Mouse (Mus musculus): ENCODE data around the gene Dnajc17.

Dnajc17 gene

DNA sequence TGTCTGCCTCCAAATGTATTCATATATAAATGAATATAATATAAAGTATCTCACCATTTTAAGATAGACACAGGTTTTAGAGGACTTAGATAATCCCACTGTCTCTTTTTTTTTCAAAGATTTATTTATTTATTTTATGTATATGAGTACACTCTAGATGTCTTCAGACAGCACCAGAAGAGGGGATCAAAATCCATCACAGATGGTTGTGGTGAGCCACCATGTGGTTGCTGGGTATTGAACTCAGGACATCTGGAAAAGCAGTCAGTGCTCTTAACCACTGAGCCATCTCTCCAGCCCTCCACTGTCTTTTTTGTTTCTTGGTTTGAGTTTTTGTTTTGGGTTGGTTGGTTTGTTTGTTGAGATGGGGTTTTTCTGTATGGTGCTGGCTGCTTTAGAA, 50.8 kb downstream of the Dnajc17 start:
- no peak for DNase-seq

- DNase-seq, result peak; percentile 97
Measured at GRCm38 (mm10) chr2:119156681-119157572, 51.7 kb downstream of the Dnajc17 start, which contains the start of gene Rmdn3. Gene Rmdn3 (minus strand): TSS chr2:119157034.

- DNase-seq, result no peak
Measured at GRCm38 (mm10) chr2:119156081-119156680, 52.4 kb downstream of the Dnajc17 start.

DNA sequence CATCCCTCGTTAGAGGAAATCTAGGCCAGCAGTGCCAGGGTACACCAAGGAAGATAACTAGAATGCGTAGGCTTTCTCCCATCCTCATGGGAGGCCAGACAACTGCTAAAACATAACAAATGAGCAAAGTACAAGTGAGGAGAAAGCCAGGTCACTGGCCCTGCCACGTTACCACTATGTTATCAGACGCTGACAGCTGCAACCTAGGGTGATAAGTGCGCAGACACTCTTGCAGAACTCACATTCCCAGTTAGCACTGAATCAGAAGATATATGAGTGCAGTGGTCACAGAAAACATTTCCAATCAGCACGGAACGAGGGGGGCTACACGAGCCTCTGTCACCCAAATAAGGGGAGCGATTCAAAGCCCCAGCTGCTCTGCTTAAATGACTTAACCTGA, 53.2 kb downstream of the Dnajc17 start:
- no peak for DNase-seq

- no peak for DNase-seq
Measured at GRCm38 (mm10) chr2:119154683-119155082, 53.9 kb downstream of the Dnajc17 start.

- no peak for DNase-seq
Measured at GRCm38 (mm10) chr2:119152255-119152654, 56.3 kb downstream of the Dnajc17 start.

- no peak for DNase-seq
Measured at GRCm38 (mm10) chr2:119147775-119148174, 60.8 kb downstream of the Dnajc17 start.

- DNase-seq, result no peak
Measured at GRCm38 (mm10) chr2:119147160-119147678, 61.4 kb downstream of the Dnajc17 start.

DNA sequence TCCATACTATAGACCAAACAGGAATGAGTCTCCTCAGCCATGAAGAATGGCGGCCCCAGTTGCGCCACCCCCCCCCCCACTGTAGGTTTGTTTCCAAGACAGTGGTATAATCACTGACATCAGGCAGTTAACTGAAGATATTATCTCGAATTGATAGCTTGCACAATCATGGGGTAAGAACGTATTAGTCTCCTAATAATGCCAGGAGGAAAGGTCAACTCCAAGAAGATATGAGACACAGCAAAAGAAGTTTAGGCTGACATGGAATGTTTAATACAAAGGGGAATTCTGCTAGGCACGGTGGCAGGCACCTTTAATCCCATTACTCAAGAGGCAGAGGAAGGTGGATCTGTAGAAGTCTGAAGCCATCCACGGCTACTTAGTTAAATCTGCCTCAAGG, 62.2 kb downstream of the Dnajc17 start:
- no peak for DNase-seq

GRCm38 (mm10) chr2:119145199-119145598, 63.4 kb downstream of the Dnajc17 start:
- peak; percentile 30 to 41 for DNase-seq

DNA sequence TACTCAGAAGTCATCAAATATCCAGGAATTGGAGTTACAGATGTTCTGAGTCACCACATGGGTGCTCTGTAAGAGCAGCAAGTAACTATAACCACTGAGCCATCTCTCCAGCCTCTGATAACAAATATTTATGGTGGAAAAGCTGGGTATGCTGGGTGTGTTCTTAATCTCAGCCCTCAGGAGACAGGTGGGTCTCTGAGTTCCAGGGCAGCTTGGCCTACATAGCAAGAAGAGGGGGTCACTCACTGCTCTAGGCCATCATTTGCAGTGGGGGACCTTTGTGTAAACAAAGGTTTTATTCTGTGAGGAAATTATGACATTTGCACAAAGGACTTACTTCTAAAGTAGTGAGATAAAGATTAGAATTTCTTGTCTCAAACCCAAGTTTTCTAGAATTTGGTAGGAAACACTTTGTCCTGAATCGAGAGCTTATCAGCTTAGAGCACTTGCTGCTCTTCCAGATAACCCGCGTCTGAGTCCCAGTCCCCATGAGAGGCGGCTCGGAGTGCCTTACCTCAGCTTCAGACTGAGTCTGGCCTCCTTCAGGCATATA, 72.2 kb downstream of the Dnajc17 start:
- no peak for DNase-seq
